Mouse (Mus musculus) cerebellum, adult 2 months (tissue): ENCODE measurements around the gene Terf2.

Experiments used
- CTCF ChIP-seq: fragments of 200-500 bp; IDR thresholded peaks from 2 replicates; pipeline ENCODE4 v1.5.1; 2011; ENCODE audit warnings: low read depth, mild to moderate bottlenecking, control low read depth, low read length, moderate library complexity, borderline replicate concordance; ENCODE audit not compliant: insufficient read depth
- POLR2A ChIP-seq: fragments of 200-500 bp; IDR thresholded peaks from 2 replicates; pipeline ENCODE4 v1.6.1; 2011; ENCODE audit warnings: low read length, control low read depth, borderline replicate concordance; ENCODE audit not compliant: insufficient read depth

DNA sequence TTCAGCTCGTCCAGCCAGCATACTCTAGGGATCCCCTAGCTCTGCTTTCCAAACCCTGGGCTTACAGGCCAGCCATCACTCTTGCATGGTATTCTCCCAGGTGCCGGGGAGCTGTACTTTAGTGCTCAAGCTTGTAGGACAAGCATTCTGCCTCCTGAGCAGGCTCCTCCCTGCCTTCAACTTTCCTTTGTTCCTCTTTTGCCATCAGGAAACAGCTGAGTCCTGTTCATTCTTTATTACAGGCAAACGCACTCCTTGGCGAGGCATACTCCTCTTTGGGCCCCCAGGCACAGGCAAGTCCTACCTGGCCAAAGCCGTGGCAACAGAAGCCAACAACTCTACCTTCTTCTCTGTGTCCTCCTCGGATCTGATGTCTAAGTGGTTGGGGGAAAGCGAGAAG, 55.7 kb downstream of the Terf2 start:
- TF ChIP-seq POLR2A (no peak), CTCF (no peak)
